Mouse (Mus musculus) limb, embryonic 13.5 days (tissue): ENCODE measurements around the gene Stard10. TPM values are rescaled to one million over a fixed set of nuclear protein-coding genes. Genes with fewer than 3 reads are reported as not detected.
A peak's percentile ranks its signal among the peaks of the same experiment; 100 is the strongest.

Experiments
- ATAC-seq: fragments of 200-750 bp; cut with Nextera tagmentation; 2 replicates; pipeline ENCODE4 v1.8.0; 2017; ENCODE audit warnings: low read depth, moderate number of reproducible peaks, moderate TSS enrichment; ENCODE audit not compliant: low FRiP score
- H3K27ac ChIP-seq: fragments of 300-500 bp; sonication (generic); 2 replicates; pipeline ENCODE4 v1.5.1; 2015; ENCODE audit warnings: inconsistent platforms, mild to moderate bottlenecking, moderate library complexity
- H3K27me3 ChIP-seq: fragments of 300-500 bp; sonication (generic); 2 replicates; pipeline ENCODE4 v1.6.1; 2015; ENCODE audit warnings: mild to moderate bottlenecking, inconsistent platforms
- H3K36me3 ChIP-seq: fragments of 300-500 bp; sonication (generic); 2 replicates; pipeline ENCODE4 v1.6.1; 2015; ENCODE audit warnings: inconsistent platforms, mild to moderate bottlenecking, moderate library complexity
- H3K4me1 ChIP-seq: fragments of 300-500 bp; sonication (generic); 2 replicates; pipeline ENCODE4 v1.6.1; 2015; ENCODE audit warnings: inconsistent platforms
- H3K4me2 ChIP-seq: fragments of 300-500 bp; sonication (generic); replicated peaks from 2 replicates; pipeline ENCODE4 v1.6.1; 2015; ENCODE audit warnings: inconsistent platforms, mild to moderate bottlenecking, moderate library complexity
- H3K4me3 ChIP-seq: fragments of 300-500 bp; sonication (generic); 2 replicates; pipeline ENCODE4 v1.5.1; 2015; ENCODE audit warnings: moderate library complexity, mild to moderate bottlenecking, inconsistent platforms
- H3K9ac ChIP-seq: fragments of 300-500 bp; sonication (generic); 2 replicates; pipeline ENCODE4 v1.6.1; 2015; ENCODE audit warnings: mild to moderate bottlenecking, inconsistent platforms
- H3K9me3 ChIP-seq: fragments of 300-500 bp; sonication (generic); 2 replicates; pipeline ENCODE4 v1.6.1; 2016; ENCODE audit warnings: inconsistent platforms
- WGBS: fragments of 180-500 bp; shearing (Covaris S2); methylation state at CpG from one replicate; pipeline ENCODE4 v1.1.7; 2015; 5-methylcytosine and 5-hydroxymethylcytosine counted together
- polyA plus RNA-seq: library from polyadenylated mRNA; unstranded; fragments of >200 nt; fragmentation: Nextera tagmentation; extraction: Ambion mirVana; gene quantifications from 2 replicates; pipeline ENCODE4 v1.2.1, GENCODE M21; 2015

The Stard10 gene
- polyA plus RNA-seq = 19.9 and 22.3 TPM in 2 replicates

DNA sequence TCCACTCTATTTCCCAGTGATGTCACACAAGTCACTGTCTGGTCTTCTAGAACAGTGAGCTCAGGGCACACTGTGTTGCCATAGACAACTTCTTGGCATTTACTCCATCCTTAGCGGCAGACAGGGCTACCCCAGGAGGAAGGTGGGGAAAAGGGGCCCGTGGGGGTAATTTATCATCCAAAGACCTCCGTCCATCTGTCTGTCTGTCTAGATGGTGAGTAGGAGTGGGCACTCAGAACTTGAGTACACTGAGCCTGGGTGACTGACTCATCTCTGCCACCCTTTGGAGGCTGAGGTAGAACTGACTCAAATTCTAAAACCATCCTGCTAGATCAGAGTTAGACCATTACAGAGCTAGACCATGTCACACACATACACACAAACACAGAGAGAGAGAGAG, at the start of gene Stard10:
Stard10 (plus strand) TSS at position 73 of the 400 bp plus-strand sequence.
- WGBS = 79% methylated on average over 3 of the region's 3 CpGs
- no peak within 1 kb of the TSS for H3K27ac ChIP-seq
- H3K4me3 ChIP-seq = no peak within 1 kb of the TSS
- no peaks in the 10 kb centered on the region for H3K9me3 ChIP-seq
- peaks cover 13% of the 10 kb centered on the region for H3K4me1 ChIP-seq
- no peaks in the 10 kb centered on the region for H3K36me3 ChIP-seq
- no peak within 1 kb of the TSS for H3K9ac ChIP-seq
- H3K4me2 ChIP-seq = no peak within 1 kb of the TSS
- peaks cover 23% of the 10 kb centered on the region for H3K27me3 ChIP-seq
- ATAC-seq = no peak

DNA sequence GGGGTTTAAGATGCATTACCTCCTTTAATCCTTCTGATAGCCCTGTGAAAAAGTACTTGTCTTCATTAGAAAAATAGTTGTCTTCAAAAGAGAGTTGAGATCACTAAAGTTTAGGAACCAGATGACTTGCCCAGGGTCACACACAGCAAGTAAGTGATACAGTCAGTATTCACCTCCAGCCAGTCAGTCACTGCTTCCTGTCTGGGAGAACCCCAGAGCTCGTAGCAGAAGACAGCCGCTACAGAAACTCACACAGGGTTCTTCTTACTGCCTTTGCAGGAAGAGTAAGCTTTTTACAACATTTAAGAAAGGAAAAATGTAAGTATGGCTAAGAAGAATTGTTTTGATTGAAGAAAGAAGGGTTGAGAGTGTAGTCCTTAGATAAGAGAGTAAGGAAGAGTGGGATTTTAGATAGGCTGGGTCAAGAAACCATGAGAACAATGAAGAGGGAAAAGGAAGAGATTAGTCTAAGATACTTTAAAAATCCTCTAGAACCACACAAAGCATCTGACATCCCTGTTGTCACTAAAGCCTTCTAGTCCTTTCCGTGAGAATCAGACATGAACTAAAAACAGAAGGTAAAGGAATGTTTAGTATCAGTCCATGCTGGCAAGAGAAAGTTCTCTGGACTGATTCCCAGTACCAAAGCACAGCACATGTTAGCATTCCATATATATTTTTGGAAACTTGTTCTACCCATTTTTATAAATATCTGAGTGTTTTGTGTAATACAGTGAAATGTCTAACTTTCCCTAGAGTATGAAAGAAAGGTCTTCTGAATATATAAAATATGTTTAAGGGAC, 49.2 kb upstream of the Stard10 start:
- H3K36me3 ChIP-seq = peaks cover 18% of the 10 kb centered on the region
- no peak overlapping the region for H3K4me2 ChIP-seq
- H3K27me3 ChIP-seq = no peaks in the 10 kb centered on the region
- no peak overlapping the region for H3K9ac ChIP-seq
- H3K4me3 ChIP-seq = no peak overlapping the region
- WGBS = 71% methylated on average over 3 of the region's 3 CpGs
- H3K9me3 ChIP-seq = no peaks in the 10 kb centered on the region
- H3K4me1 ChIP-seq = no peaks in the 10 kb centered on the region
- ATAC-seq = no peak
- no peak overlapping the region for H3K27ac ChIP-seq

DNA sequence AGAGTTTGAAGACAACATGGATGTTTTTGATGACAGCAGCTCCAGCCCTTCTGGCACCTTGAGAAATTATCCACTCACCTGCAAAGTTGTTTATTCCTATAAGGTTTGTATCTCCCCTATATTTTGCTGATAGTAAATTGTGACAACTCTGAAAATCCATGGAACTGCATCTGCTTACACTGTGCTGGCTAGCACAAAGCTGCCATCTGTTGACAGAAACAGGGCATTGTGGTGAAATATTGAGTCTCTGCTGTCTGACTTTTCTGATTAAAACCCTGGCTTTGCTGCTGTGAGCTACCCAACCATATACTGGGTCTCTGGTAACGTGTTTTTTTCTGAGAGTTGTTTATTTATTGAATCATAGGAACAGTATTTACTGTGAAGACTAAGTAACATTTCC, 45.3 kb upstream of the Stard10 start:
- Histone ChIP-seq H3K4me1 (no peaks in the 10 kb centered on the region), H3K9ac (no peak overlapping the region), H3K9me3 (no peaks in the 10 kb centered on the region), H3K36me3 (peaks cover 38% of the 10 kb centered on the region), H3K27me3 (no peaks in the 10 kb centered on the region), H3K4me3 (no peak overlapping the region), H3K27ac (no peak overlapping the region), H3K4me2 (no peak overlapping the region)
- no peak for ATAC-seq
- WGBS = 87% methylated on average over 1 of the region's 1 CpGs

DNA sequence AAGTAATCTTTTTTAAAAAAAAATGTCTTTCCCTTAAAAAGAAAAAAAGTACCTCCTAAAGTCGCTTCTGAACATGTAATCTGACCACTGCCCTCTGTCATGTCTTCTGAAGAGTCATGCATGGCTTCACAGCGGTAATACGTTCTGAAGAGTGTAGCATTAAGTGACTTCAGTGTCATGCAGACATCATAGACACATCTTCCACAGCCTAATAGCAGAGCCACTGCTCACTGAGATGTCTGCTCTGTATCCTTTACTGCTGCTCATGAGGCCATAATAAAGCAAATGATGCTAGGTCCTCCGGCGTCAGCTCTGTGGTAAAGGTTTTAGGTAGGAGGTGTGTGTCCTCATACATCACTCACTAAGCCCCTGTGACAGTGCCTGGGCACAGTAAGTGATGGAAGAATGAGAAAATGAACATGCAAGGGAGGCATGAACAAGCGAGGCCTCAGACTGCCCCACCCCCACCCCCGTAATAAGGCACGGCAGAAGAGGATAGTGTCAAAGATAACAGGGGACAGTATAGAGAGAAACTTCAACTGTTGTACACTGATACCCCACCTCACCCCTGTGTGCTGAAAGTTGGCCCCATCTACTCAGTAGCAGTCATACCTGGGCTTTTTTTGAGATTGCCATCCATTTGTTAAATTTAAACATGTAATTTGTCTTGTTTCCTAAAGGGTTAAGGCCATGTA, 44.3 kb upstream of the Stard10 start:
- Histone ChIP-seq H3K9ac (no peak overlapping the region), H3K36me3 (peaks cover 48% of the 10 kb centered on the region), H3K4me2 (no peak overlapping the region), H3K4me3 (no peak overlapping the region), H3K9me3 (no peaks in the 10 kb centered on the region), H3K4me1 (no peaks in the 10 kb centered on the region), H3K27ac (no peak overlapping the region), H3K27me3 (no peaks in the 10 kb centered on the region)
- ATAC-seq = no peak
- 87% methylated on average over 8 of the region's 8 CpGs for WGBS

DNA sequence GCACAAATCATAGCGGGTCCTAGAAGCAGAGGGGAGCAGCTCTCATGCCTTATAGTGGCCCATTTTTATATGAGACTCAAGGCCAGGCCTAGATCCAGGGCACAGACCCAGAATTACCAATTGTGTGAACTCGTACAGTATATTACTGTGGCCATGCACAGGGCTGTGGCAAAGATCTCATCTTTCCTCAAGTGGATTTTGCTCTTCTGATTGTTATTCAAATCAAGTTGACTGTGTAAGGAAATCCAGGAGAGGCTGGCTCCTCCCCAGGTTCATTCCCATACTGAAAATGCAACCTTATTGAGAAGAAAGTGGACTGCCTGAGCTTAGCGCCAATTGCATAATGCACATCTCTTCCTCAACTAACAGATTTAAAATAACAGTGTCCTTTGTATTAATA, 34.2 kb upstream of the Stard10 start:
- ATAC-seq = no peak
- no peak overlapping the region for H3K4me2 ChIP-seq
- H3K27ac ChIP-seq = no peak overlapping the region
- no peaks in the 10 kb centered on the region for H3K27me3 ChIP-seq
- WGBS = 91% methylated on average over 3 of the region's 3 CpGs
- no peak overlapping the region for H3K9ac ChIP-seq
- H3K36me3 ChIP-seq = peaks cover 68% of the 10 kb centered on the region
- no peaks in the 10 kb centered on the region for H3K9me3 ChIP-seq
- H3K4me3 ChIP-seq = no peak overlapping the region
- no peaks in the 10 kb centered on the region for H3K4me1 ChIP-seq

DNA sequence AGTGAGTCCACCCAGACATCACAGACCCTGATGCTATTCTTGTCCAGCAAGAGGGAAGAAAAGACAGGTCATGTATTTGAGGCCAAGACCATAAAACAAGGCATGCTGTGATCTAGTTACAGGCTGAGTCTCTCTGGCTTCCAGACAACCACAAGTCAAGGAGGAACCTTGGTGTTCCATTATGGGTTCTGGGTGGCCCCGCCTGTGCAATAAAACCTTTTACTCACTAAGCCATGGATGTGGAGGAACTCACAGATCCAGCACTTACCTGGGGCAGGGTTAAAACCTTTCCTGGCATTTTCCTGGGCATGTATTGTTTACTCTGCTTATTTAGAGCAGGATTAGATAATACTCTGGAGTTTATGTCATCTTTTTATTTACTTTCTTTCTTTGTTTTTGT, 32.4 kb upstream of the Stard10 start:
- Histone ChIP-seq H3K27me3 (no peaks in the 10 kb centered on the region), H3K9ac (no peak overlapping the region), H3K4me2 (no peak overlapping the region), H3K9me3 (no peaks in the 10 kb centered on the region), H3K4me1 (no peaks in the 10 kb centered on the region), H3K36me3 (peaks cover 60% of the 10 kb centered on the region), H3K27ac (no peak overlapping the region), H3K4me3 (no peak overlapping the region)
- no peak for ATAC-seq
- WGBS = 66% methylated on average over 1 of the region's 1 CpGs

DNA sequence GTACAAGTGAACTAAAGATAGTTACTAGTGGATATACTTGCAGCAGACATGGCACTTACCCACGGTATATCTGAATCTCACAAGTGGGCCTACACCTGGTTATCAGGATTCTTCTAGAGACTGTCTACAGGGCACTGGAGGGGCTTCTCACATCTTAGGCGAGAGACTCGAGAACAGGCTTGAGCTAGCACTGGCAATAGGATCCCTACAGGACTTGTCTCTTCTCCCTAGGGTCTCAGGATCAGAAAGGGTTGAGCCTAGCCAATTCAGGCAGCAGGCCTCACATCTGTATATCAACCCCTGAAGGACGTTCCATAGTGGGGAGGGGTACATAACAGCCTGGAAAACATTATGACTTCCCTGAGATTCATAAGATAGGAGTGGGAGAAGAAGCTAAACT, 30.0 kb upstream of the Stard10 start:
- Histone ChIP-seq H3K9me3 (no peaks in the 10 kb centered on the region), H3K9ac (no peak overlapping the region), H3K27ac (peak overlapping the region; percentile 3; the same call in 1 of the 2 replicates), H3K27me3 (no peaks in the 10 kb centered on the region), H3K4me3 (no peak overlapping the region), H3K4me2 (no peak overlapping the region), H3K4me1 (no peaks in the 10 kb centered on the region), H3K36me3 (peaks cover 63% of the 10 kb centered on the region)
- WGBS = 80% methylated on average over 4 of the region's 4 CpGs
- ATAC-seq = no peak

DNA sequence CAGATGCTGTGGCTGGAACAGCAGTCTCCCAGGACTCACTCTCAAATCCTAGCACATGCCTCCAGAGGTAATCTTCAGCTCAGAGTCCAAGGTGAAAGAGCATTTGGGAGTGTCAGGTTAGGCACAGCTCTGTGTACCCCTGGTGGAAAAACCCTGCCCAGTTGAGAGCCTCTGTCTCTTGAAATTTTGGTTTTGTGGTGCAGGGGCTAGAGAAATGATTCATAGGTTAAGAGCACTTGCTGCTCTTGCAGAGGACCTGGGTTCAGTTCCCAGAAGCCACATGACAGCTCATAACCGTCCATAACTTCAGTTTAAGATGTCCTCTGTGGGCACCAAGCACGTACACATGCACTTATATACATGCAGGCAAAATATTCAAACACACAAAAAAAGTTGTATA, 29.1 kb upstream of the Stard10 start:
- no peak for ATAC-seq
- Histone ChIP-seq H3K36me3 (peaks cover 57% of the 10 kb centered on the region), H3K27me3 (no peaks in the 10 kb centered on the region), H3K4me3 (no peak overlapping the region), H3K9me3 (no peaks in the 10 kb centered on the region), H3K27ac (peak overlapping the region; percentile 0; the same call in 1 of the 2 replicates), H3K9ac (no peak overlapping the region), H3K4me2 (no peak overlapping the region), H3K4me1 (no peaks in the 10 kb centered on the region)
- 81% methylated on average over 2 of the region's 2 CpGs for WGBS

DNA sequence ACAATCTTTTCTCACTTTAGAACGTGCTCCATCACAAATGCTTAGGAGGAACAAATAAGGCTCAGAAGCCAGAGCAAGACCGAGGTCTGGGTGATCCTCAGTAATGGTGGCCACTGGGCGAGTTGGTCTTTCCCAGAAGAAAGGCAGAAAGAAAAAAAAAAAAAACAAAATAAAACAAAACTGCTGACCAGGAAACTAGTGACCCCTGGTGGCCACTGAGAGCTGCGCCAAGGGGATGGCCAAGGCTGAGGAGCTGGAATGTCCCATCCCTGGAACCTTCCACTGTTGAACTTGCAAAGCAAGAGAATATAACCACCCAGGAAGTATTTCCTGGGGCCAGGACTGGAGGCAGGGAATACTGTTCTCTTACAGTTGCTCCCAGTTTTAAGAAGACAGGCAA, 28.4 kb upstream of the Stard10 start:
- Histone ChIP-seq H3K4me2 (no peak overlapping the region), H3K9me3 (no peaks in the 10 kb centered on the region), H3K4me1 (no peaks in the 10 kb centered on the region), H3K9ac (no peak overlapping the region), H3K4me3 (no peak overlapping the region), H3K27ac (no peak overlapping the region), H3K27me3 (no peaks in the 10 kb centered on the region), H3K36me3 (peaks cover 53% of the 10 kb centered on the region)
- 44% methylated on average over 4 of the region's 4 CpGs for WGBS
- ATAC-seq = no peak

DNA sequence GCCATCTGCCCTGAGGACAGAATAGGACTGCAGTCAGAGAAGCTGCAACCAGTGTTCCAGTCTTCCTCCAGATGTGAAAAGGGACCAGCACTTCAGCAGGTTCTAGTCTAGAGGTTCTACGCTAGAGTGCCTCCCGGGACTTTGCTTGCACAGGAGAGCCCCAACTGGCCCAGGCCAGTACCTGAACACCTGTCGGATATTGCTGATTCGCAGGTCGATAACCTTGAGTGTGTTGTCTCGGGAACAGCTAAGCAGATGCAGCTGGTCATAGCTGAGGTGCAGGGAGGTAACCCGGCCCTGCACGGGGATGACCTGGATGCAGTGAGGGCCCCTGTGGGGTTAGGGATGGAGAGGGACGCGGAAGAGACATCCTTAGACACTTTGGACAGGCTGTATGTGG, 26.5 kb upstream of the Stard10 start:
- H3K4me3 ChIP-seq = no peak overlapping the region
- no peak overlapping the region for H3K9ac ChIP-seq
- ATAC-seq = no peak
- H3K4me2 ChIP-seq = no peak overlapping the region
- H3K36me3 ChIP-seq = peaks cover 46% of the 10 kb centered on the region
- no peaks in the 10 kb centered on the region for H3K4me1 ChIP-seq
- H3K27me3 ChIP-seq = no peaks in the 10 kb centered on the region
- WGBS = 89% methylated on average over 10 of the region's 10 CpGs
- H3K27ac ChIP-seq = no peak overlapping the region
- no peaks in the 10 kb centered on the region for H3K9me3 ChIP-seq

DNA sequence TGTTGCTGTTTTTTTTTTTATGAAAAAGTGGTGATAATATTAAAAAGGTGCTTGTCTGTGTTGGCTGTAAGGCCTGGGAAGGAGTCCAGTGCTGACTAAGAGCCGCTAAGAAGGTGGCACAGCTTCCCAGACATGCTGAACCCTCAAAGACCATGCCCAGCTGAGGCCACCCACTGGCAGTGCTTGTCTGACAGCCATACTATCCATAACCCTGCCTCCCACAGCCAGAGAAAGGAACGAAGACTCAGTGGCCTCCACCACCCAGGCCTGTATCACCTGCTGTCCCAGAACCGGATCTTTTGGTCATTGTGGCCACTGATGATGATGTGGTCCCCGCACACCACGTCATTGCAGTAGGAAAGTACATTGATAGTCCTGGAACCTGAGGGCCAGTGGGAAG, 25.7 kb upstream of the Stard10 start:
- Histone ChIP-seq H3K9me3 (no peaks in the 10 kb centered on the region), H3K4me3 (no peak overlapping the region), H3K4me1 (peaks cover 3% of the 10 kb centered on the region; the same call in 1 of the 2 replicates), H3K36me3 (peaks cover 42% of the 10 kb centered on the region), H3K27ac (no peak overlapping the region), H3K4me2 (no peak overlapping the region), H3K9ac (no peak overlapping the region), H3K27me3 (no peaks in the 10 kb centered on the region)
- 89% methylated on average over 5 of the region's 5 CpGs for WGBS
- no peak for ATAC-seq

DNA sequence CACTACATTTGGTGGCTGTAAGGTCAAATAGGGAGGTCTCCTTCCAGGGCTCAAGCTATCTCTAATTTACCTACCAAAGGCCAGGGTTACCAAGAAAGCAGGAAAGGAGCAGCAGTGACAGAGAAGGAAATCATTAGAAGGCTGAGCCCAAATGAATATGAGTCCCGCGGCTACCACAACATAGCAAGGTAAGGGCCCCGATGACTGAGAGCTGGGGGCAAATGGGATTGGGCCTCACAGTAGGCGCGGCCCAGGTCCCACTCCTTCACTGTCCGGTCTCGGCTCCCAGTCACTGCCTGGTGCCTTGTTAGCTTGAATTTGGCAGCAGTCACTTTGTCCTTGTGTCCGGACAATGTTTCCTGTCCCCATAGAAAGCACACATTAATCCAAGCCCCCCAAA, 25.2 kb upstream of the Stard10 start:
- H3K9me3 ChIP-seq = no peaks in the 10 kb centered on the region
- ATAC-seq = no peak
- H3K27me3 ChIP-seq = no peaks in the 10 kb centered on the region
- H3K36me3 ChIP-seq = peaks cover 42% of the 10 kb centered on the region
- H3K27ac ChIP-seq = no peak overlapping the region
- H3K4me3 ChIP-seq = no peak overlapping the region
- peaks cover 6% of the 10 kb centered on the region; the same call in 1 of the 2 replicates for H3K4me1 ChIP-seq
- H3K4me2 ChIP-seq = no peak overlapping the region
- 91% methylated on average over 8 of the region's 8 CpGs for WGBS
- H3K9ac ChIP-seq = no peak overlapping the region
